Mouse (Mus musculus): ENCODE measurements around the gene Krt20. TPM values are rescaled to one million over a fixed set of nuclear protein-coding genes. Genes with fewer than 3 reads are reported as not detected.

Krt20 gene
- polyA plus RNA-seq, 1 experiment: 2.2 TPM

DNA sequence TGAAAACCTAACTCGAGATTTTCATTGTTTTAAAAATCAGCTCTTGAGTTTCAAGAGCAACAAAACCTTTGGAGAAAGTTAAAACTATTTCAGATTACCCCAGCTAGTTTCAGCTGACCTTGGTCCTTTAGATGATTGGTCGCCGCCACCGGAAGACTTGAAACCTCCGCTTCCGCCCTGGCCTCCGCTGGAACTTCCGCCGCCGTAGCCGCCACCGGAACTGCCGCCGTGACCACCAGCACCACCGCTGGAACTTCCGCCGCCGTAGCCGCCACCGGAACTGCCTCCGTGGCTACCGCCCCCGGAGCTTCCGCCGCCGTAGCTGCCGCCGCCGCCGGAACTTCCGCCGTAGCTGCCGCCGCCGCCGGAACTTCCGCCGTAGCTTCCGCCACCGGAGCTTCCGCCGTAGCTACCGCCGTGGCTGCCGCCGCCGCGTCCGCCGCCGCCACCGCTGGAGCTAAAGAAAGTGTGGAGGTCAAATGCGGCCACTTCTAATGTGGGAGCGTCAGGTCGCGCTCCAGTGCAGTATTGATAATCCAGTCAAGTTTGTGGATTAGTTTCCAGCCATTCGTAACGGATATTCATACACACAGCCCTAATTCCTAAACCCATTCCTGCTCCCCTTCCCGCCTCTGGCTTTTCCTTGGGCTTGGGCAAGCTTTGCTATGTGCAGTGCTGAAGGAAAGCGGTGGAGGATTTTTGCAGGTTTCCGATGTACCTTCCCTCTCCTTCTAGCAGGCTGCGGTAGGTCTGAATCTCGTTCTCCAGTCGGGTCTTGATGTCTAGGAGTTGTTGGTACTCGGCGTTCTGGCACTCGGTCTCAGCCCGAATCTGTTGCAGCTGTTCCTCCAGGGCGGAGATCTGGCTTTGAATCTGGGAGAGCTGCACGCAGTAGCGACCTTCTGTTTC, 51.9 kb downstream of the Krt20 start:
- peak overlapping the region; percentile 98 for H3K4me3 ChIP-seq (ENCODE audit: low read depth, low read length)
- H3K4me1 ChIP-seq (ENCODE audit: control insufficient read depth, insufficient read depth, low read length): no peaks in the 10 kb centered on the region
- H3K27me3 ChIP-seq (ENCODE audit: control insufficient read depth, insufficient read depth, low read length, poor library complexity, severe bottlenecking): no peaks in the 10 kb centered on the region
- H3K9ac ChIP-seq (ENCODE audit: low read depth, poor library complexity, severe bottlenecking): peak overlapping the region; percentile 95
- no peak for TF ChIP-seq EP300 (IDR thresholded peaks at IDR 0.05; ENCODE audit: insufficient read depth, low read depth, low read length)
- TF ChIP-seq CTCF (IDR thresholded peaks at IDR 0.05; ENCODE audit: low read depth, low read length): no peak
- TF ChIP-seq POLR2A (IDR thresholded peaks at IDR 0.05; ENCODE audit: insufficient read depth, low read length): no peak
- H3K9me3 ChIP-seq (replicated peaks; ENCODE audit: control insufficient read depth, insufficient read depth, low read length, poor library complexity, severe bottlenecking): no peaks in the 10 kb centered on the region
- H3K27ac ChIP-seq (ENCODE audit: insufficient read depth, low read length): peak overlapping the region; percentile 99
- no peaks in the 10 kb centered on the region for H3K36me3 ChIP-seq (ENCODE audit: control insufficient read depth, insufficient read depth, low read length, poor library complexity, severe bottlenecking)

DNA sequence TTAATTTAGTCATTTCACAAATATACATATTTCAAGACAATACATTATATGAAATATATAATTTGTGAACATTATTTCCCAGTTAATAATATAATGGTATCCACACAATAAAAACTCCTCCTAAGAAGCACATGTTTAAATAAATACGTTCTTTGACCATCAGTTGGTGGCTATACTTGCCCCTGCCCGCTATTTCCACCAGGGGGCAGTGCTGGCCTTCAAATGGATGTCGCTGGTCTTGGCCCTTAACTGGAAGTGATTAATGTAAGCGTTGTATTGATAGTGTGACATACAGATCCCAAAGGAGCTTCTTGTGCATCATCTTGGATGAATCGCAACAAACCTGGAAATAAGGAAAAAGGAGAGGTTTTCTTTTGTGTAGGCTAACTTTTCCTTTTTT, 58.4 kb downstream of the Krt20 start:
- Histone ChIP-seq H3K9ac (ENCODE audit: low read depth, poor library complexity, severe bottlenecking) (no peak overlapping the region), H3K9me3 (replicated peaks; ENCODE audit: control insufficient read depth, insufficient read depth, low read length, poor library complexity, severe bottlenecking) (no peaks in the 10 kb centered on the region), H3K27me3 (ENCODE audit: control insufficient read depth, insufficient read depth, low read length, poor library complexity, severe bottlenecking) (no peaks in the 10 kb centered on the region), H3K27ac (ENCODE audit: insufficient read depth, low read length) (no peak overlapping the region), H3K4me1 (ENCODE audit: control insufficient read depth, insufficient read depth, low read length) (no peaks in the 10 kb centered on the region), H3K4me3 (ENCODE audit: low read depth, low read length) (no peak overlapping the region), H3K36me3 (ENCODE audit: control insufficient read depth, insufficient read depth, low read length, poor library complexity, severe bottlenecking) (no peaks in the 10 kb centered on the region)
- TF ChIP-seq EP300 (IDR thresholded peaks at IDR 0.05; ENCODE audit: insufficient read depth, low read depth, low read length) (no peak), CTCF (IDR thresholded peaks at IDR 0.05; ENCODE audit: low read depth, low read length) (peak; percentile 81)

Other genes starting within 250 kb of the Krt20 start
- 159 and 181 TPM in 2 replicates for gene Smarce1, start 207.1 kb downstream of the Krt20 start, polyA plus RNA-seq (2011; ENCODE audit: insufficient read depth, insufficient read length, low read depth, missing spikeins)
- gene Krt222, start 194.1 kb downstream of the Krt20 start, polyA plus RNA-seq (2011; ENCODE audit: insufficient read depth, insufficient read length, low read depth, missing spikeins): 0.19 TPM in 1 of 2 replicates, not detected in the other
- gene Krt24, start 152.9 kb downstream of the Krt20 start, polyA plus RNA-seq (2011; ENCODE audit: insufficient read depth, insufficient read length, low read depth, missing spikeins): not detected in 2 replicates
- gene Krt25, start 115.2 kb downstream of the Krt20 start, polyA plus RNA-seq (2011; ENCODE audit: insufficient read depth, insufficient read length, low read depth, missing spikeins): not detected in 2 replicates
- gene Krt26, start 100.2 kb downstream of the Krt20 start, polyA plus RNA-seq (2011; ENCODE audit: insufficient read depth, insufficient read length, low read depth, missing spikeins): not detected in 2 replicates
- gene Krt27, start 87.0 kb downstream of the Krt20 start, polyA plus RNA-seq (2011; ENCODE audit: insufficient read depth, insufficient read length, low read depth, missing spikeins): not detected in 2 replicates
- gene Krt28, start 63.2 kb downstream of the Krt20 start, polyA plus RNA-seq (2011; ENCODE audit: insufficient read depth, insufficient read length, low read depth, missing spikeins): not detected in 2 replicates
- 4.1 and 7.1 TPM in 2 replicates for gene Krt10, start 48.8 kb downstream of the Krt20 start, polyA plus RNA-seq (2011; ENCODE audit: insufficient read depth, insufficient read length, low read depth, missing spikeins)
- gene Krt12, start 15.9 kb downstream of the Krt20 start, polyA plus RNA-seq (2011; ENCODE audit: insufficient read depth, insufficient read length, low read depth, missing spikeins): not detected in 2 replicates
- gene Krt23, start 55.0 kb upstream of the Krt20 start, polyA plus RNA-seq (2011; ENCODE audit: insufficient read depth, insufficient read length, low read depth, missing spikeins): not detected in 2 replicates
- not detected in 2 replicates for gene Krt39, start 83.2 kb upstream of the Krt20 start, polyA plus RNA-seq (2011; ENCODE audit: insufficient read depth, insufficient read length, low read depth, missing spikeins)
- gene Krt40, start 105.0 kb upstream of the Krt20 start, polyA plus RNA-seq (2011; ENCODE audit: insufficient read depth, insufficient read length, low read depth, missing spikeins): not detected in 2 replicates
- not detected in 2 replicates for gene Krtap3-3, start 112.7 kb upstream of the Krt20 start, polyA plus RNA-seq (2011; ENCODE audit: insufficient read depth, insufficient read length, low read depth, missing spikeins)
- not detected in 2 replicates for gene Krtap3-2, start 118.7 kb upstream of the Krt20 start, polyA plus RNA-seq (2011; ENCODE audit: insufficient read depth, insufficient read length, low read depth, missing spikeins)
- not detected in 2 replicates for gene Gm11939, start 121.3 kb upstream of the Krt20 start, polyA plus RNA-seq (2011; ENCODE audit: insufficient read depth, insufficient read length, low read depth, missing spikeins)
- gene Krtap3-1, start 128.5 kb upstream of the Krt20 start, polyA plus RNA-seq (2011; ENCODE audit: insufficient read depth, insufficient read length, low read depth, missing spikeins): not detected in 2 replicates
- not detected in 2 replicates for gene Krtap1-5, start 142.9 kb upstream of the Krt20 start, polyA plus RNA-seq (2011; ENCODE audit: insufficient read depth, insufficient read length, low read depth, missing spikeins)
- gene Krtap1-4, start 145.5 kb upstream of the Krt20 start, polyA plus RNA-seq (2011; ENCODE audit: insufficient read depth, insufficient read length, low read depth, missing spikeins): not detected in 2 replicates
- gene Krtap1-3, start 153.2 kb upstream of the Krt20 start, polyA plus RNA-seq (2011; ENCODE audit: insufficient read depth, insufficient read length, low read depth, missing spikeins): not detected in 2 replicates
- not detected in 2 replicates for gene Krtap9-3, start 160.0 kb upstream of the Krt20 start, polyA plus RNA-seq (2011; ENCODE audit: insufficient read depth, insufficient read length, low read depth, missing spikeins)
- gene Gm11938, start 165.2 kb upstream of the Krt20 start, polyA plus RNA-seq (2011; ENCODE audit: insufficient read depth, insufficient read length, low read depth, missing spikeins): not detected in 2 replicates
- not detected in 2 replicates for gene Gm11937, start 172.0 kb upstream of the Krt20 start, polyA plus RNA-seq (2011; ENCODE audit: insufficient read depth, insufficient read length, low read depth, missing spikeins)
- gene Krtap2-4, start 176.7 kb upstream of the Krt20 start, polyA plus RNA-seq (2011; ENCODE audit: insufficient read depth, insufficient read length, low read depth, missing spikeins): not detected in 2 replicates
- not detected in 2 replicates for gene Gm11562, start 182.3 kb upstream of the Krt20 start, polyA plus RNA-seq (2011; ENCODE audit: insufficient read depth, insufficient read length, low read depth, missing spikeins)
- not detected in 2 replicates for gene Krtap4-1, start 190.1 kb upstream of the Krt20 start, polyA plus RNA-seq (2011; ENCODE audit: insufficient read depth, insufficient read length, low read depth, missing spikeins)
- gene Krtap4-2, start 196.9 kb upstream of the Krt20 start, polyA plus RNA-seq (2011; ENCODE audit: insufficient read depth, insufficient read length, low read depth, missing spikeins): not detected in 2 replicates
- not detected in 2 replicates for gene Krtap4-7, start 205.9 kb upstream of the Krt20 start, polyA plus RNA-seq (2011; ENCODE audit: insufficient read depth, insufficient read length, low read depth, missing spikeins)
- not detected in 2 replicates for gene Gm11555, start 212.1 kb upstream of the Krt20 start, polyA plus RNA-seq (2011; ENCODE audit: insufficient read depth, insufficient read length, low read depth, missing spikeins)
- gene Gm11563, start 220.8 kb upstream of the Krt20 start, polyA plus RNA-seq (2011; ENCODE audit: insufficient read depth, insufficient read length, low read depth, missing spikeins): not detected in 2 replicates
- gene Krtap4-6, start 227.8 kb upstream of the Krt20 start, polyA plus RNA-seq (2011; ENCODE audit: insufficient read depth, insufficient read length, low read depth, missing spikeins): not detected in 2 replicates

All from ES-Bruce4 (cell line).